Mouse (Mus musculus) heart, adult 2 months (tissue): ENCODE measurements around the gene Nsg2.

Experiments used
- CTCF ChIP-seq: fragments of 200-600 bp; IDR thresholded peaks from 2 replicates; pipeline ENCODE4 v1.8.1; 2022; ENCODE audit warnings: antibody characterized with exemption, mild to moderate bottlenecking, moderate library complexity
- EP300 ChIP-seq: fragments of 200-500 bp; IDR thresholded peaks from 2 replicates; pipeline ENCODE4 v1.6.1; 2011; ENCODE audit warnings: low read depth, low read length, control low read depth; ENCODE audit not compliant: insufficient read depth
- POLR2A ChIP-seq: fragments of 200-500 bp; IDR thresholded peaks from 2 replicates; pipeline ENCODE4 v1.6.1; 2011; ENCODE audit warnings: mild to moderate bottlenecking, low read depth, low read length, control low read depth; ENCODE audit not compliant: insufficient read depth

DNA sequence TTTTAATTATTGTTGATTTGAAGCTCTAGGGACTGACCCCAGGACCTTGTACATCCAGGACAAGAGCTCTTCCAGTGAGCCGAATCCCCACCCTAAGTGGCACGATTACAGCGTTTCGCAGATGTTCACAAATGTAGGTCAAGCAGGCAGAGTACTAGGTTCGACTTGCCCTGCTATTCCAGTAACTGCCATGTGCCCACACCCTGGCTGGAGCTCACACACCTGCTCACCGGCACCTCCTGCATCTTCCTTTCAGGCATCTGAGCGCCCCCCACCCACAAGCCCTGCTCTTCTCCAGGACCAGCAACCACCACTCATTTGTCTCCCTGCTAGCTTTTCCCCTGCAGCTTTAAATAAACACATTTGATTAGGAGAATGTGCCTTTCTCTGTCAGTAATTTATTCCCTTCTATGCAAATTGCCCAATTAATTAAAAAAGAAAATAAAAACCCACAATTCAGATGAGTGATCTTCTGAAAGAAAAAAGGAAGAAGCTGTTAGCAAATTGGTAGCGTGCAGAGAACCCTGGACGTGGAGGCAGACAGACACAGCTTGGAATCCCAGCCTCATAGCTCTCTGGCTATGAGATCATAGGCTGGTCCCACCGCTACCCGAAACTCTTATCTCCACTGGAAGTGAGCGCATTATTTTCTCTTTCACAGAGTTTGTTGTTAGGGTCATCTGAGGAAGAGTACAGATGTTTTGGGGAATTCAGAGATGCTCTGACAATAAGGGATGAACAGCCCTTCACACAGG lies 68.7 kb downstream of the Nsg2 start:
- TF ChIP-seq CTCF, result no peak
- no peak for TF ChIP-seq POLR2A
- no peak for TF ChIP-seq EP300
